Mouse (Mus musculus) cerebellum, adult 9-10 months (tissue): ENCODE measurements at regions not wholly inside any gene's neighbourhood (a gene's known extent, or its start where the extent isn't known, plus 50 kb on each side); places are given as distances from the start of the nearest gene placed in this dataset.

ENCODE experiments used
- DNase-seq: peaks from one replicate; pipeline ENCODE4 v3.0.0; 2022

DNA sequence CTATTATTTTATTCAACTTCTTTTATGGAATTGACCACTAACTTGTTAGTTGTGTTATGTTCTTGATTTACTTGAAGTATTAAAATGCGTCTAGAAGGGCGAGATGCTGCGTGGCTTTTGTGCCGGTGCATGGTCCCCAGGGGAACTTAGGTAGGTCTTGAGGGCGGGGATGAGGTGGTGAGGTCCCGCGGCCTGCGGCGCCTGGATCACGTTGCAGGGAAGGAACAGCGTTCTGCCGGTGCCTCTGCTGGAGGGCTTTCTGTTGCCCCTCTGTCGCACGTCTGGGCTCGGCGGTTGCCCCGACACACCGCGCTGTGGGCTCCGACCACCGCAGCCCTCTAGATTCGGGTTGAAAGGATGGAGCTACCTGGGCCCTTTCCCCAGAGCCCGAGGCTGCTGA is 136.7 kb upstream of the Gm10181 start:
- no peak for DNase-seq

DNA sequence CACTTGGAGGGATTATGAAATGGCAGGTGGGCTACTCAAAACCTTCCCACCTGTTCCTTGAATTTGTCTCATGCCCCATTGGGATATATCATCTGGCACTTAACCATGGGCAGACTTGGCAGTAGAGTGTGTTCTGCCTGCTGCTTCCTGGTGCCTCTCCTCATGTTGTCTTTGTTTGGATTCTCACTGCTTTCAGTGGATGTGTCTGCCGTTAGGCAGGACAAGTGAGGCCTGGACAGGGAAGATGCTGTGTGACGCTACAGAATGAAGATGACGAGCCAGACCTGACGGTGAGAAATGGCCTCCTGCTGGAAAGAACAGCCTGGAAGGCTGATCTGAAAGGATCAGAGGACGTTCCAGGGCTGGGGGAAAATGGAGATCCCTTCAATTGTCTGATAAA is 133.6 kb upstream of the Gm10181 start:
- DNase-seq, result no peak

DNA sequence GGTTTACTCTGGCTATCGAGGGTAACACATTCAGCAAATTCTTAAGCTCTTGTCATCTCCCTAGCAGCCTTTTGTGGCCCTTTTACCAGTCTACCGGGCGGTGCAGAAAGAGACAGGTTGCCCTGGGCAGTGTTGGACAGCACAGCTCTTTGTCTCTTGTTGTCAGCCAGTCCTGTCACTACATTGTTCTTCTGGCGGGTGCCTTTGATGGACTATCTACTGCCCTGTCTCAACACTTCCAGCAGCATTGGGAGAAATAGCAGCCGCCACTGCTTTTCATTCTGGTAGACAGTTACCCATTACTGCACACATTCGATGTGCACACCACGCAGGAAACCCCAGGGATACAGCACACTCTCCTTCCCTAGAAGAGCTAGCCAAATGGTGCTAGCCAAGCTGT is 132.7 kb upstream of the Gm10181 start:
- no peak for DNase-seq

DNA sequence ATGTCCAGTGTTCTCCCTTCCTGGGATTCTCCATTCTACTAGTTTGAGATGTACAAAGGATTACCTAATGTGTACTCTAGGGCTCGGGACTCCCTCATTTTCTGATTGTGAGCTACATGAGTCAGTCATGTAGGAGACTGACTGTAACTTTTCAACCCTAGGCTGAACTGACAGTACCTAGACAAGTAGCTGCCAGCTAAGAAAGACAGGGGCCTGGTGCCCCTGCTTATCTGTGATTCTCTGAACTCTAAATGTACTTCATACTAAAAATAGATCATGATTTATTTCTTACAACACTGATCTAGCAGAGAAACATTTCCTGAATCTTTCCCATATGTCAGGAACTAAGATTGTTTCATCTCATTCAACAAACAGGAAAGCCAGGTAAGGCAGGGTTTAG is 125.9 kb upstream of the Gm10181 start:
- DNase-seq, result no peak

DNA sequence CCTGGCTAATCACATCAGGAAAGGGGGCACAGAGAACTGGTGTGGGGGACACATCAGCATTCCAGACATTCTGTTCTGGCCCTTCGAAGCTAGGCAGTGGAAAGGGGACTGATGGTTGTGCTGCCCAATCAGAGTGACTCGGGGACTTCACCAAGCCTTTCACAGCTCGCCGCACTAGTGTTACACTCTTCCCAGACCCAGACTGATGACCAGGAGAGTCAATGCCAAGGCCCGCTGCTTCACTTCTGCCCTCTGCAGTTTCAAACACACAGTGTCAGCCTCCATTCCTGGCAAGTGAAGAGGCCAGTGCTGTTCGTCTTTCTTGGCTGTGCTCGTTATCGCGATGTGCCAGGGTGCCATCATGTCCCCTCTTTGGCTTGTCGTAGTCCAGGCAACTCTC is 121.7 kb upstream of the Gm10181 start:
- no peak for DNase-seq

DNA sequence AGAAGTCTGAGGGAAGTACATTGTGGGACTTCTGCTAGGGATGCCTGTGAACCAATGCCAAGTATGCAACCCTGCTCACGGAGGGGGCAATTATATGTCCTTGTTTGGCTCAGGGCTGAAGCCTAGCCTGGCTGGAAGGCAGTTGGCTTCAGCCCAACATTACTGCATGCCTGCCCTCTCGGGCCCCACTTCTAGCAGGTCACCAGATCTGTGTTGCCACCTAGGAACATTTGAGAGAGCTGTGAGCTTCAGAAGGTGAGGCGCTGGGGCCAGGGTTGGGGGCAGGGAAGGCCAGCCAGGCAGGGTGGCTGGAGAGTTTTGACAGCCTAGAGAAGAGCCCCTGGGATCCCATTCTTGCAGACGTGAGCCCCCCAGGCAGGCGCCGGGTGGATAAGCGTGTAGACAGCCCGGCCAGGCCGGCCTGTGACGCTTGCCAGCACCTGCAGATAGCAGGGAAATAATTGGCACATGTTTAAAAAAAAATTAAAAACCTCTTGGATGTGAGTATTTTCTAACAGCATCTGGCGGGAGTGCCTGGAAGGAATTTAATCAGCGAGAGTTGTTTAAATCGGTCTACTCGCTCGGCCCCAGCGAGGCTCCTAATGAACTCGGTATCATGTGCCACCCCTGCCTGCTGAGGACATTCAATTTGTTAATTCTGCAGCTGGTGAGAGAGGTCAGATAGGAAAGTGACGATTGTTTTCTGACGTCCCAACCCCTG is 115.0 kb upstream of the Gm10181 start:
- DNase-seq, result no peak

DNA sequence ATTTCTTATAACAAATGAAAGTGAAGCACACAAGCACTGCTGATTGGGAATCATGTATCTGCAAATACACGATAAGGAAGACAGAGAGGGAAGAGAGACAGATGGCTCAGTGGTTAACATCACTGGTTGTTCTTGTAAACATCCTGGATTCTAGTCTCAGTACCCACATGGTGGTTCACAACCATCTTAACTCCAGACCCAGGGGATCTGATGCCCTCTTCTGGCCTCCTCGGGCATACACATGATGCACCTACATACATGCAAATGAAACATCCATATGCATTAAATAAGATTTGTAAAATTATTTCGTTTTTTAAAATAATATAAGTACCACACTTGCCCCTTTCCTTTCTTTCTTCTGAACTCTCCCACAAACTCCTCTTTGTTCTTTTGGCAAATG is 106.4 kb upstream of the Gm10181 start:
- DNase-seq, result no peak

DNA sequence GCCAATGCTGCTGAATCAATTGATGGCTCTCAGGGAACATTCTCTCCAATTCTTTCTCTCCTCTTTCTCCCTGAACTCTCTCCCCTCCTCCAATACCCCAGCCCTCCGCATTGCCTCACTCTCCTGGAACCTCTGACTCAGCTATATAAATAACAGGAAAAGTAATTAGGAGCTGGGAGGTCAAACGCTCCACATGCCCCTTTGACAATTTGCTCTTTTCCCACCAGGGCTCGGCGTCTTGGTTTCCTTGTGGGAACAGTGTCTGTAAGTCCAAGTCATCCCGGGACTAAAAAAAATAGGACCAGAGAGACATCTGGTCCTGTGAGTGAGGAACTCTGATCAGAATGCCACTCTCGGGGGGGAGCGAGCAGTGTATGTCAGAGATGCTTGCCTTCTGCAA is 94.7 kb upstream of the Gm10181 start:
- DNase-seq, result no peak

DNA sequence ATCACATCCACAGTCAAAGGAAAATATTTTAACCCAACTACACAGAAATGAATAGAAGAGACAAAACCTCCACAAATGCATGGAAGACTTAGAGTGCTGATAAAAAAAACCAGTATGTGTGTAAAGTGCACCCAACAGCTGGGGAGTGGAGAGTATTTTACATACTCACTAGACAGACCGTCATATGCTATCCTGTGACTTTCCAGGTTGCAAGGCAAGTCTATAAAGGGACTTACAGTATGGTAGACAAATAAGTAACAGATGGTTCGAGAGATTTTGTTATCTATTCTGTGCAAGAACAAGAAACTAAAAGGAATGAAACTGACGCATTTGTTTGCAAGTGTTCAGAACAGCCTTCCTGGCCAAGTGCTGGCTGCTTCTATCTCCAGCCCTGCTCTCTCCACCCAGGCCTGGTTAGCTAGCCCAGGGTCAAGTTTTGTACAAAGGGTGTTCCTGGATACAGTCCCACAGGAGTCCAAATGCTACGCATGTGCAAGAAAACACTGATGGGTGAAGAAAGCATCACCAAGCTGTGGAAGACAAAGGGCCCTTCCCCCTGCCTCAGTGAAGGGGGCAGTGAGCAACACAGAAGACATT is 68.0 kb upstream of the Gm10181 start:
- DNase-seq, result no peak

DNA sequence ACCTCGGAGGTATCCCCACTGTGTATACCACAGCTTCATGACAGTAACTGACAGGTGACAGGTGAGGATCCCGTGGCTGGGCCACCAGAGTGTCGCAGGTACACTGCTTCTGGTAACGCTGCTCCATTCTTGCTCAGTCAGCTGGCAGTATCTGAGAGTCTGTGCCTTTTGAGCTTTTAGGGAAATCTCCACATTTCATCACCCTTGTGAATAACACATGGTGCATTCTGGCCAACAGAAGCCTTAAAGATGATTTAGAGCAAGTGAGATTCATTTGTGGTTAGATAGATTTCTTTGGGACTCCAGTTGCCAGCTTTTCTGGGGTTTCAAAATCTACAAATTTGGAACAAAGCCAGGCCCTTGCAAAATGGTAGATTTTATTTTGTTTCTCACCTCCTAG is 66.8 kb upstream of the Gm10181 start:
- no peak for DNase-seq

DNA sequence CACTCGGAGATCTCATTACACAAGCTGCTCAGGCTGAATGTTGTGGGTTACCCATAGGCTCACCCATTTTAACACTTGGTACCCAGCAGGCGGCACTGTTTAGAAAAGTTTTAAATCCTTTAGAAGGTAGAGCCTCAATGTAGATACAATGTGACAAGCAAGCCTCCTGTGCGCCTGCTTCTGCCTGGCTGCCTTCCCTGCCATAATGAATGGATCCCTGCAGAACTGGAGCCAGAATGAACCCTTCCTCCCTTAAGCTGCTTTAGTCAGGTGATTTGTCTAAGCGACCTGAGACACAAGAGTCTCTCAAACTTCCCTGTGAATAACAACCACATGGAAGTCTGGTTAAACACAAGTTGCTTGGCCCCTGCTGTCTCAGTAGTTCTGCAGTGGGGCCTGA is 64.7 kb upstream of the Gm10181 start:
- DNase-seq, result no peak

DNA sequence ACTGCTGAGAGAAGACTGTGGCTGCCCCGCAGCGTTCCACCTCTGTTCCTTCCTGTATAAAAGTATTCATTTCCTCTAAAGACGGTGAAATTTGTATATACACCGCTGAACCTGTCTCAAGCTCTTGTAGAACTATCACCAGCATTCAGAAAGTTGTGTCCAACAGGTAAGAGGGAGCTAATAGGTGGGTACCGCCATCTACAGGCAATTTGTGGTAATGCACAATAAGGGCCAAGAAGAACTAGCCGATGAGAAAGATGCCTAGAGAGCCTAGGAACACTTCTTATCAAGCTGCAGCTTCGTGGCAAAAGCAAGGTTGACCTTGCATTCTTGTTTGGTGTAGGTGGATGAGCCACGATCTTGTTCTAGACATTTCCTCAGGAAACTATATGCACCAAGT is 61.6 kb upstream of the Gm10181 start:
- DNase-seq, result peak; percentile 42

DNA sequence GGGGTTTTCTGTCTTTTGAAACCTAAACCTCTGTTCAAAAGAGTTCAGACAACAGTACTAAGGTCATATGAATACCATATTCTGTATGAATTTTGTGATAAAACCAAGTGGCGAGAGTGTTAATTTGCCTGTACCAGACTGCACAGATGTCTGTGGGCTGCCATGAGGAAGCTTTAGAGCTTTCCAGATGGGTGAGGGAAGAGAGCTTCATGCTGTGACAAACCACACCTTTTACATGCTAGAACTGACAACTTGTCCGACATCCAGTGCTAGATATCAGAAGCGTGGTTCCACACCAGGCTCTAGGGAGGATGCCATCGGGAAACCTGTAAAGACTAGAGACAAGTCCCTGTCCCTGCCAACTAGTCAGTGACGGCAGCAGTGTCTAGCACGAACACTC is 60.9 kb upstream of the Gm10181 start:
- DNase-seq, result no peak

DNA sequence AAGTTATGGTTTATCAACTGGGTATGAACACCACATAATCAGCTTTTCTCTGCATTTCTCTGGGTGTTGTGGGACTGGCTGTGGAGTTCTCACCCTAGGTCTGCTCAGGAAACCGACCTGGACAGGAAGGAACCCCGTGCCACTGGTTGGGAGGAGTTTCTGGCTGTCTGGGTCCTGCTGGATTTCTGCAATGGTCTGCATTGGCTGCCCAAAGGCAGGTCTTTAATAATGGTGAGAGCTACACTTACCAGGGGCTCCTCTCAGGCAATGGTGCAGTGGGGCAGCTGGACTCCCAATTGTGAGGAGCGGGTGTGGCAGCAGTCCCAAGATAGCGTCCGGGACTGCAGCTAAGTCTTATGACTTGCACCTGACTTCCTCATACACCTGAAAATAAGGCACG is 57.8 kb upstream of the Gm10181 start:
- no peak for DNase-seq
